Mouse (Mus musculus) G1E (cell line): Measurements from ENCODE around the gene Gli1. TPM values are rescaled to one million over a fixed set of nuclear protein-coding genes. Genes with fewer than 3 reads are reported as not detected.

Source experiments
- ATAC-seq: 2 replicates; pipeline ENCODE4 v1.8.0; 2016; ENCODE audit warnings: mild to moderate bottlenecking; ENCODE audit not compliant: insufficient number of reproducible peaks, poor library complexity, low FRiP score, severe bottlenecking; ENCODE audit errors: extremely low read depth
- DNase-seq: peaks from one replicate; pipeline ENCODE4 v3.0.0; 2012; ENCODE audit warnings: low spot score
- H3K27me3 ChIP-seq: 2 replicates; pipeline ENCODE4 v1.6.1; 2012; ENCODE audit warnings: mild to moderate bottlenecking, low read length, inconsistent platforms; ENCODE audit not compliant: insufficient read depth
- H3K36me3 ChIP-seq: replicated peaks from 2 replicates; pipeline ENCODE3; 2012; ENCODE audit warnings: mild to moderate bottlenecking, inconsistent platforms
- H3K4me1 ChIP-seq: 2 replicates; pipeline ENCODE4 v1.6.1; 2012; ENCODE audit warnings: low read depth, low read length, inconsistent platforms, mixed read lengths; ENCODE audit not compliant: insufficient read depth
- H3K4me3 ChIP-seq: 2 replicates; pipeline ENCODE4 v1.5.1; 2012; ENCODE audit warnings: low read depth, mild to moderate bottlenecking, inconsistent platforms, low read length, moderate library complexity, mixed read lengths
- H3K9me3 ChIP-seq: replicated peaks from 2 replicates; pipeline ENCODE4 v1.6.1; 2012; ENCODE audit warnings: inconsistent platforms
- CTCF ChIP-seq: IDR thresholded peaks from 2 replicates; pipeline ENCODE4 v1.5.1; 2012; ENCODE audit warnings: low read depth, low read length, inconsistent platforms, mixed read lengths
- GATA1 ChIP-seq: IDR thresholded peaks from 2 replicates; pipeline ENCODE4 v1.6.1; 2012; ENCODE audit warnings: borderline replicate concordance, low read length, inconsistent platforms, mixed read lengths
- GATA2 ChIP-seq: IDR thresholded peaks from 2 replicates; pipeline ENCODE4 v1.6.1; 2012; ENCODE audit warnings: low read depth, low read length, inconsistent platforms, borderline replicate concordance
- POLR2AphosphoS5 ChIP-seq: IDR thresholded peaks from 2 replicates; pipeline ENCODE4 v1.6.1; 2012; ENCODE audit warnings: low read depth, low read length, inconsistent platforms; ENCODE audit not compliant: insufficient replicate concordance
- TAL1 ChIP-seq: conservative IDR thresholded peaks from 2 replicates; pipeline ENCODE4 v1.6.1; 2012; ENCODE audit warnings: low read depth, low read length, inconsistent platforms, mixed read lengths
- polyA plus RNA-seq: library from polyadenylated mRNA; stranded (reverse); fragments of >175 nt; gene quantifications from 2 replicates; pipeline ENCODE4 v1.2.3, GENCODE M21; 2012
- total RNA-seq, 2 experiments: library from RNA; stranded (forward) in 1 of 2; stranded (reverse) in 1 of 2; fragments of 200-1000 nt in 1 of 2; fragments of >200 nt in 1 of 2; fragmentation: Nextera tagmentation in 1 of 2; gene quantifications; 2 replicates each; pipeline ENCODE4 v1.2.3; 2014 to 2017

Gli1 gene
- total and polyA plus RNA-seq, 3 experiments: 0.11 to 0.23 (median 0.18) TPM

GRCm38 (mm10) chr10:127332211-127332874, 9.4 kb downstream of the Gli1 start:
- no peaks in the 10 kb centered on the region for H3K9me3 ChIP-seq
- H3K4me1 ChIP-seq: peaks cover 62% of the 10 kb centered on the region
- TF ChIP-seq GATA1 (no peak), CTCF (peak; percentile 53)
- peaks cover 55% of the 10 kb centered on the region for H3K36me3 ChIP-seq
- ATAC-seq (no peak), DNase-seq (no peak)
- H3K27me3 ChIP-seq: peaks cover 9% of the 10 kb centered on the region; the same call in 1 of the 2 replicates
- no peak overlapping the region for H3K4me3 ChIP-seq

GRCm38 (mm10) chr10:127330212-127330611, 11.6 kb downstream of the Gli1 start:
- TF ChIP-seq CTCF: no peak
- TF ChIP-seq TAL1: no peak
- no peak for TF ChIP-seq GATA1
- TF ChIP-seq GATA2: no peak
- no peak for TF ChIP-seq POLR2AphosphoS5
- Histone ChIP-seq H3K4me1 (peaks cover 74% of the 10 kb centered on the region), H3K27me3 (no peaks in the 10 kb centered on the region), H3K36me3 (peaks cover 75% of the 10 kb centered on the region), H3K9me3 (no peaks in the 10 kb centered on the region), H3K4me3 (no peak overlapping the region; the same call in 1 of the 2 replicates)
- DNase-seq (no peak), ATAC-seq (no peak)

- peaks cover 96% of the 10 kb centered on the region for H3K4me1 ChIP-seq
- no peak for TF ChIP-seq GATA1
- TF ChIP-seq POLR2AphosphoS5: no peak
- TF ChIP-seq TAL1: no peak
- H3K4me3 ChIP-seq: peak overlapping the region; percentile 85
- H3K27me3 ChIP-seq: no peaks in the 10 kb centered on the region
- no peaks in the 10 kb centered on the region for H3K9me3 ChIP-seq
- peaks cover 72% of the 10 kb centered on the region for H3K36me3 ChIP-seq
- DNase-seq: no peak
- ATAC-seq: no peak
Measured at GRCm38 (mm10) chr10:127327461-127328145, 14.2 kb downstream of the Gli1 start.

- peak overlapping the region; percentile 85 for H3K4me3 ChIP-seq
- H3K4me1 ChIP-seq: peaks cover 98% of the 10 kb centered on the region
- ATAC-seq (no peak), DNase-seq (no peak)
- TF ChIP-seq TAL1 (no peak), POLR2AphosphoS5 (no peak), CTCF (no peak), GATA1 (no peak), GATA2 (no peak)
- H3K27me3 ChIP-seq: no peaks in the 10 kb centered on the region
- H3K36me3 ChIP-seq: peaks cover 65% of the 10 kb centered on the region
- no peaks in the 10 kb centered on the region for H3K9me3 ChIP-seq
Measured at GRCm38 (mm10) chr10:127326828-127327227, 14.9 kb downstream of the Gli1 start.

GRCm38 (mm10) chr10:127326017-127326801, 15.6 kb downstream of the Gli1 start:
- peaks cover 99% of the 10 kb centered on the region for H3K4me1 ChIP-seq

GRCm38 (mm10) chr10:127325454-127326016, 16.2 kb downstream of the Gli1 start:
- H3K4me1 ChIP-seq: peaks cover 99% of the 10 kb centered on the region
- ATAC-seq (no peak), DNase-seq (no peak)
- H3K4me3 ChIP-seq: peak overlapping the region; percentile 85
- H3K27me3 ChIP-seq: no peaks in the 10 kb centered on the region
- no peaks in the 10 kb centered on the region for H3K9me3 ChIP-seq
- H3K36me3 ChIP-seq: peaks cover 59% of the 10 kb centered on the region
- TF ChIP-seq CTCF (no peak), POLR2AphosphoS5 (no peak), GATA1 (no peak), TAL1 (no peak), GATA2 (no peak)

More at GRCm38 (mm10) chr10:127326017-127326801, 15.6 kb downstream of the Gli1 start:
- Histone ChIP-seq H3K9me3 (no peaks in the 10 kb centered on the region), H3K36me3 (peaks cover 62% of the 10 kb centered on the region), H3K4me3 (peak overlapping the region; percentile 85), H3K27me3 (no peaks in the 10 kb centered on the region)
- ATAC-seq: no peak; the same call in 1 of the 2 replicates
- TF ChIP-seq GATA1: no peak
- no peak for TF ChIP-seq GATA2
- no peak for TF ChIP-seq CTCF
- no peak for TF ChIP-seq POLR2AphosphoS5
- no peak for TF ChIP-seq TAL1
- peak; percentile 74 for DNase-seq
